Mouse (Mus musculus): ENCODE data around the gene Trpc3. TPM values are rescaled to one million over a fixed set of nuclear protein-coding genes. Genes with fewer than 3 reads are reported as not detected.

The Trpc3 gene
- total and polyA plus RNA-seq, 3 experiments = not detected

- TF ChIP-seq CHD1 (IDR thresholded peaks at IDR 0.05; ENCODE audit: low read depth, low read length) (no peak), JUND (conservative IDR thresholded peaks at IDR 0.05; ENCODE audit: low read depth, low read length) (no peak), CTCF (conservative IDR thresholded peaks at IDR 0.05 in 1 of 2, IDR thresholded peaks at IDR 0.05 in 1 of 2; ENCODE audit: low read depth in 2 of 2, low read length in 2 of 2) (peak; percentile 12 to 83; a peak in 2 of 4 replicates), CHD2 (IDR thresholded peaks at IDR 0.05; ENCODE audit: low read length) (peak; percentile 54), MEF2A (IDR thresholded peaks at IDR 0.05; ENCODE audit: borderline replicate concordance, low read depth, low read length) (peak; percentile 67), KAT2A (IDR thresholded peaks at IDR 0.05; ENCODE audit: insufficient replicate concordance, low read length) (peak; percentile 85; the same call in 1 of the 2 replicates), RAD21 (IDR thresholded peaks at IDR 0.05; ENCODE audit: low read depth, low read length) (peak; percentile 46), RCOR1 (conservative IDR thresholded peaks at IDR 0.05; ENCODE audit: low read depth, low read length) (no peak; the same call in 1 of the 2 replicates), TCF12 (IDR thresholded peaks at IDR 0.05; ENCODE audit: low read depth, low read length) (peak; percentile 75), USF2 (conservative IDR thresholded peaks at IDR 0.05; ENCODE audit: low read depth, low read length) (no peak), ELF1 (IDR thresholded peaks at IDR 0.05; ENCODE audit: low read depth, low read length) (peak; percentile 70; the same call in 1 of the 2 replicates), NRF1 (IDR thresholded peaks at IDR 0.05; ENCODE audit: low read depth, low read length) (peak; percentile 99), POLR2A (IDR thresholded peaks at IDR 0.05; ENCODE audit: low read depth, low read length) (peak; percentile 97), MYC (IDR thresholded peaks at IDR 0.05; ENCODE audit: low read depth, low read length) (peak; percentile 69), E2F4 (IDR thresholded peaks at IDR 0.05; ENCODE audit: insufficient replicate concordance, low read depth, low read length) (peak; percentile 94), ZKSCAN1 (IDR thresholded peaks at IDR 0.05; ENCODE audit: borderline replicate concordance, low read depth, low read length) (no peak)
Observed at GRCm38 (mm10) chr3:36571827-36572378, 118.1 kb downstream of the Trpc3 start, which contains the start of gene Ccna2 (continued).

- Histone ChIP-seq H3K79me2 (replicated peaks; ENCODE audit: control insufficient read depth, extremely low read depth, insufficient read depth, poor library complexity, severe bottlenecking) (peaks cover 35% of the 10 kb centered on the region), H3K9ac (ENCODE audit: insufficient read depth, low read depth) (peak overlapping the region; percentile 89), H3K4me3 (replicated peaks in 1 of 3; ENCODE audit: low read depth in 2 of 3, low read length in 2 of 3, poor library complexity in 1 of 3) (peak overlapping the region; percentile 86 to 99 (median 98)), H3K4me2 (ENCODE audit: insufficient read depth, low read depth, poor library complexity, severe bottlenecking) (peak overlapping the region; percentile 92), H3K27ac (ENCODE audit: insufficient read depth, low read depth) (peak overlapping the region; percentile 12; the same call in 1 of the 2 replicates), H3K36me3 (replicated peaks in 1 of 2; ENCODE audit: control insufficient read depth in 1 of 2, insufficient read depth in 1 of 2, low read length in 1 of 2) (peaks cover 34 to 37% of the 10 kb centered on the region in 2 experiments), H3K9me3 (replicated peaks; ENCODE audit: low read length) (no peaks in the 10 kb centered on the region), H3K27me3 (replicated peaks) (no peaks in the 10 kb centered on the region), H3K4me1 (ENCODE audit: control insufficient read depth in 1 of 2, insufficient read depth in 2 of 2) (peaks cover 5 to 30% of the 10 kb centered on the region in 2 experiments)
- no peak for TF ChIP-seq POLR2A (IDR thresholded peaks at IDR 0.05; ENCODE audit: low read depth, low read length)
- TF ChIP-seq RCOR1 (conservative IDR thresholded peaks at IDR 0.05; ENCODE audit: low read depth, low read length) = no peak
- TF ChIP-seq RAD21 (IDR thresholded peaks at IDR 0.05; ENCODE audit: low read depth, low read length) = no peak
- no peak for TF ChIP-seq ETS1 (conservative IDR thresholded peaks at IDR 0.05; ENCODE audit: low read depth, low read length)
- TF ChIP-seq JUN (IDR thresholded peaks at IDR 0.05; ENCODE audit: insufficient read depth, low read depth, low read length) = no peak
- no peak for TF ChIP-seq CTCF (conservative IDR thresholded peaks at IDR 0.05 in 1 of 2, IDR thresholded peaks at IDR 0.05 in 1 of 2; ENCODE audit: low read depth in 2 of 2, low read length in 2 of 2)
- in situ Hi-C loops (cut with MboI; ENCODE audit: low pct_ligation_motif_present, low pct_unique_long_range_greater_than_20kb, low sequenced_read_pairs) (no loop called here), dilution Hi-C loops (cut with MboI; ENCODE audit: extremely low pct_ligation_motif_present, extremely low pct_unique_long_range_greater_than_20kb, low sequenced_read_pairs) (no loop called here)
- DNase-seq (ENCODE audit: extremely low read depth) = no peak
Observed at GRCm38 (mm10) chr3:36571361-36571826, 118.6 kb downstream of the Trpc3 start.

Other genes starting within 250 kb of the Trpc3 start
- gene Anxa5, start 214.3 kb downstream of the Trpc3 start, total RNA-seq (2012; rRNA removed) = 38.4 and 43.4 TPM in 2 replicates
- gene Anxa5, start 214.3 kb downstream of the Trpc3 start, total RNA-seq (2014; rRNA removed) = 30.8 and 35.4 TPM in 2 replicates
- gene Anxa5, start 214.3 kb downstream of the Trpc3 start, polyA plus RNA-seq (2012; ENCODE audit: insufficient read length, low read depth) = 45.0 and 47.1 TPM in 2 replicates
- gene 1810062G17Rik, start 214.2 kb downstream of the Trpc3 start, total RNA-seq (2012; rRNA removed) = 3.1 and 3.3 TPM in 2 replicates
- 3.2 and 3.9 TPM in 2 replicates for gene 1810062G17Rik, start 214.2 kb downstream of the Trpc3 start, total RNA-seq (2014; rRNA removed)
- gene 1810062G17Rik, start 214.2 kb downstream of the Trpc3 start, polyA plus RNA-seq (2012; ENCODE audit: insufficient read length, low read depth) = 2.2 and 3.1 TPM in 2 replicates
- not detected in 2 replicates for gene Gm11549, start 168.4 kb downstream of the Trpc3 start, total RNA-seq (2012; rRNA removed)
- not detected in 2 replicates for gene Gm11549, start 168.4 kb downstream of the Trpc3 start, total RNA-seq (2014; rRNA removed)
- not detected in 2 replicates for gene Gm11549, start 168.4 kb downstream of the Trpc3 start, polyA plus RNA-seq (2012; ENCODE audit: insufficient read length, low read depth)
- gene Exosc9, start 137.6 kb downstream of the Trpc3 start, total RNA-seq (2012; rRNA removed) = 60.6 and 77.4 TPM in 2 replicates
- gene Exosc9, start 137.6 kb downstream of the Trpc3 start, total RNA-seq (2014; rRNA removed) = 128 and 151 TPM in 2 replicates
- gene Exosc9, start 137.6 kb downstream of the Trpc3 start, polyA plus RNA-seq (2012; ENCODE audit: insufficient read length, low read depth) = 144 and 149 TPM in 2 replicates
- 94.7 and 117 TPM in 2 replicates for gene Ccna2, start 118.0 kb downstream of the Trpc3 start, total RNA-seq (2012; rRNA removed)
- 240 and 277 TPM in 2 replicates for gene Ccna2, start 118.0 kb downstream of the Trpc3 start, total RNA-seq (2014; rRNA removed)
- gene Ccna2, start 118.0 kb downstream of the Trpc3 start, polyA plus RNA-seq (2012; ENCODE audit: insufficient read length, low read depth) = 133 and 148 TPM in 2 replicates
- 1.6 and 2.6 TPM in 2 replicates for gene Bbs7, start 76.7 kb downstream of the Trpc3 start, total RNA-seq (2012; rRNA removed)
- gene Bbs7, start 76.7 kb downstream of the Trpc3 start, total RNA-seq (2014; rRNA removed) = 3.3 and 3.7 TPM in 2 replicates
- gene Bbs7, start 76.7 kb downstream of the Trpc3 start, polyA plus RNA-seq (2012; ENCODE audit: insufficient read length, low read depth) = 6.6 and 7.0 TPM in 2 replicates
- 12.8 and 14.7 TPM in 2 replicates for gene 4932438A13Rik, start 172.9 kb upstream of the Trpc3 start, total RNA-seq (2012; rRNA removed)
- 5.9 and 6.3 TPM in 2 replicates for gene 4932438A13Rik, start 172.9 kb upstream of the Trpc3 start, total RNA-seq (2014; rRNA removed)
- gene 4932438A13Rik, start 172.9 kb upstream of the Trpc3 start, polyA plus RNA-seq (2012; ENCODE audit: insufficient read length, low read depth) = 19.5 and 20.3 TPM in 2 replicates

Data from CH12.LX (cell line).